Comparison of ENCODE assay signal across 13 mouse cellular contexts in genomic region chr10:14978093-14978755, GRCm38 (mm10).
DNase-seq lines count a peak whose midpoint lies in the region; ATAC-seq and TF ChIP-seq lines count a peak whose summit lies in the region.
"Had no signal": no experiment of that assay in that cellular context is flagged by ENCODE, and none has a peak within 500 bp of the region (broad histone marks: within the 10 kb centered on the region; RNA-seq: fewer than 3 reads in every experiment).

No protein-coding gene starts in this region.

- TF ChIP-seq CTCF in lung, postnatal 0 days (IDR thresholded peaks at IDR 0.05): no peak
- no peak for TF ChIP-seq CTCF in left cerebral cortex, adult 2 months (IDR thresholded peaks at IDR 0.05)

- WGBS in lung, postnatal 0 days: 29% methylated on average over 4 of the region's 4 CpGs
- 8% methylated on average over 4 of the region's 4 CpGs for WGBS in heart, embryonic 14.5 days

- no peak for TF ChIP-seq EP300 in lung, postnatal 0 days (IDR thresholded peaks at IDR 0.05)

- intact Hi-C loops in heart, postnatal 25 days (cut with DNase I): no loop called here
- intact Hi-C loops in left cerebral cortex, adult 2 months (cut with DNase I): no loop called here
- intact Hi-C loops in left cerebral cortex, postnatal 14 days (cut with DNase I): no loop called here

- H3K27me3 ChIP-seq in lung, postnatal 0 days (replicated peaks; ENCODE audit: insufficient read depth, low read length): no peaks in the 10 kb centered on the region
- no peaks in the 10 kb centered on the region for H3K27me3 ChIP-seq in heart, embryonic 14.5 days (ENCODE audit: control insufficient read depth, insufficient read depth, low read length)
- H3K27me3 ChIP-seq: hindbrain, embryonic 12.5 days had no signal

- H3K27ac ChIP-seq in lung, postnatal 0 days (ENCODE audit: low read length): no peak overlapping the region
- peak overlapping the region in 1 of 2 experiments; percentile 4; a peak in 2 of 4 replicates for H3K27ac ChIP-seq in heart, embryonic 14.5 days (replicated peaks in 1 of 2; ENCODE audit: control insufficient read depth in 1 of 2, insufficient read depth in 1 of 2, low read depth in 2 of 2, low read length in 2 of 2)
- no peak overlapping the region for H3K27ac ChIP-seq in left cerebral cortex, adult 2 months
- H3K27ac ChIP-seq: hindbrain, embryonic 12.5 days had no signal

- no peaks in the 10 kb centered on the region for H3K36me3 ChIP-seq in lung, postnatal 0 days (ENCODE audit: insufficient read depth, low read length)
- no peaks in the 10 kb centered on the region for H3K36me3 ChIP-seq in heart, embryonic 14.5 days (ENCODE audit: control insufficient read depth, insufficient read depth, low read length)
- H3K36me3 ChIP-seq: hindbrain, embryonic 12.5 days had no signal

- no peaks in the 10 kb centered on the region for H3K4me1 ChIP-seq in lung, postnatal 0 days (ENCODE audit: insufficient read depth, low read depth, low read length)
- H3K4me1 ChIP-seq in heart, embryonic 14.5 days (ENCODE audit: control insufficient read depth in 2 of 2, insufficient read depth in 2 of 2, low read length in 2 of 2): no peaks in the 10 kb centered on the region
- H3K4me1 ChIP-seq: hindbrain, embryonic 12.5 days had no signal

- H3K9me3 ChIP-seq in lung, postnatal 0 days (ENCODE audit: low read length): no peaks in the 10 kb centered on the region
- H3K9me3 ChIP-seq in heart, embryonic 14.5 days (ENCODE audit: control insufficient read depth, low read length): no peaks in the 10 kb centered on the region
- H3K9me3 ChIP-seq: hindbrain, embryonic 12.5 days had no signal

- peak; percentile 94 for DNase-seq in heart, adult 11 months
- no peak for DNase-seq in heart, postnatal 25 days (ENCODE audit: low spot score)
- DNase-seq in lung, postnatal 0 days (ENCODE audit: low spot score): peak; percentile 33
- DNase-seq in lung, postnatal 14 days: no peak
- peak; percentile 23 for DNase-seq in mesoderm, embryonic 11.5 days (ENCODE audit: low read depth, low spot score)
- DNase-seq in left cerebral cortex, adult 2 months (ENCODE audit: extremely low spot score in 1 of 2, low spot score in 2 of 2): no peak
- no peak for DNase-seq in left cerebral cortex, postnatal 14 days (ENCODE audit: low spot score in 2 of 2)
- DNase-seq: cerebellum, postnatal 36 days; layer of hippocampus, postnatal 36 days; right cerebral cortex, postnatal 25 days had no signal

- H3K4me2 ChIP-seq in lung, postnatal 0 days (replicated peaks; ENCODE audit: low read depth, low read length): no peak overlapping the region
- H3K4me2 ChIP-seq in heart, embryonic 14.5 days (ENCODE audit: low read length): peak overlapping the region; percentile 41
- H3K4me2 ChIP-seq: hindbrain, embryonic 12.5 days had no signal

- no peak overlapping the region for H3K4me3 ChIP-seq in lung, postnatal 0 days (ENCODE audit: low read depth, low read length)
- H3K4me3 ChIP-seq in heart, embryonic 14.5 days (ENCODE audit: control insufficient read depth in 1 of 2, insufficient read depth in 1 of 2, low read depth in 1 of 2, low read length in 2 of 2): no peak overlapping the region
- no peak overlapping the region for H3K4me3 ChIP-seq in left cerebral cortex, adult 2 months
- H3K4me3 ChIP-seq: hindbrain, embryonic 12.5 days had no signal

- peak; percentile 33; the same call in 1 of the 2 replicates for ATAC-seq in lung, postnatal 0 days
- peak; percentile 73 for ATAC-seq in heart, embryonic 14.5 days (ENCODE audit: insufficient number of reproducible peaks, insufficient read depth, low FRiP score, low read depth)
- ATAC-seq: forebrain, embryonic 16.5 days had no signal

- no peak overlapping the region for H3K9ac ChIP-seq in lung, postnatal 0 days (replicated peaks; ENCODE audit: low read depth)
- H3K9ac ChIP-seq in heart, embryonic 14.5 days (ENCODE audit: low read length): no peak overlapping the region
- H3K9ac ChIP-seq: hindbrain, embryonic 12.5 days had no signal

Comparison
In these comparisons a context has a peak if more than half of its experiments do, and no peak if none do; other contexts are left out.
1. DNase-seq: peak in heart, adult 11 months (single experiment), lung, postnatal 0 days (single experiment) and mesoderm, embryonic 11.5 days (single experiment); none in heart, postnatal 25 days (single experiment), lung, postnatal 14 days (single experiment), left cerebral cortex, adult 2 months (0 of 2) and left cerebral cortex, postnatal 14 days (0 of 2).